Mouse (Mus musculus) embryonic facial prominence, embryonic 13.5 days (tissue): Measurements from ENCODE around the gene S100a4. TPM values are rescaled to one million over a fixed set of nuclear protein-coding genes. Genes with fewer than 3 reads are reported as not detected.

Experiments
- ATAC-seq: fragments of 200-750 bp; cut with Nextera tagmentation; 2 replicates; pipeline ENCODE4 v1.8.0; 2017; ENCODE audit warnings: low read depth; ENCODE audit not compliant: insufficient number of reproducible peaks, insufficient read depth, low FRiP score, low TSS enrichment
- H3K27ac ChIP-seq: fragments of 300-500 bp; sonication (generic); 2 replicates; pipeline ENCODE4 v1.5.1; 2015; ENCODE audit warnings: moderate library complexity, mild to moderate bottlenecking, inconsistent platforms
- H3K27me3 ChIP-seq: fragments of 300-500 bp; sonication (generic); 2 replicates; pipeline ENCODE4 v1.6.1; 2015; ENCODE audit warnings: mild to moderate bottlenecking, inconsistent platforms
- H3K36me3 ChIP-seq: fragments of 300-500 bp; sonication (generic); 2 replicates; pipeline ENCODE4 v1.6.1; 2015; ENCODE audit warnings: mild to moderate bottlenecking, inconsistent platforms
- H3K4me1 ChIP-seq: fragments of 300-500 bp; sonication (generic); 2 replicates; pipeline ENCODE4 v1.6.1; 2015; ENCODE audit warnings: inconsistent platforms
- H3K4me2 ChIP-seq: fragments of 300-500 bp; sonication (generic); 2 replicates; pipeline ENCODE4 v1.6.1; 2015; ENCODE audit warnings: moderate library complexity, mild to moderate bottlenecking, inconsistent platforms
- H3K4me3 ChIP-seq: fragments of 300-500 bp; sonication (generic); 2 replicates; pipeline ENCODE4 v1.5.1; 2015; ENCODE audit warnings: mild to moderate bottlenecking, inconsistent platforms
- H3K9ac ChIP-seq: fragments of 300-500 bp; sonication (generic); 2 replicates; pipeline ENCODE4 v1.6.1; 2015; ENCODE audit warnings: mild to moderate bottlenecking, inconsistent platforms
- H3K9me3 ChIP-seq: fragments of 300-500 bp; sonication (generic); 2 replicates; pipeline ENCODE4 v1.6.1; 2016; ENCODE audit warnings: inconsistent platforms
- WGBS: fragments of 180-500 bp; shearing (Covaris S2); methylation state at CpG from one replicate; pipeline ENCODE4 v1.1.7; 2015; ENCODE audit warnings: mixed read lengths; 5-methylcytosine and 5-hydroxymethylcytosine counted together
- polyA plus RNA-seq: library from polyadenylated mRNA; unstranded; fragments of >200 nt; fragmentation: Nextera tagmentation; extraction: Ambion mirVana; gene quantifications from 2 replicates; pipeline ENCODE4 v1.2.1, GENCODE M21; 2015

Gene S100a4
- polyA plus RNA-seq, 1 experiment from 2014 or later: 19.2 TPM

GRCm38 (mm10) chr3:90627366-90627765 lies 23.8 kb downstream of the S100a4 start:
- H3K9me3 ChIP-seq: no peaks in the 10 kb centered on the region
- WGBS: 89% methylated on average over 5 of the region's 5 CpGs
- no peak overlapping the region for H3K4me2 ChIP-seq
- no peaks in the 10 kb centered on the region for H3K27me3 ChIP-seq
- no peak overlapping the region for H3K4me3 ChIP-seq
- H3K36me3 ChIP-seq: no peaks in the 10 kb centered on the region
- ATAC-seq: no peak
- no peak overlapping the region for H3K9ac ChIP-seq
- H3K4me1 ChIP-seq: peaks cover 16% of the 10 kb centered on the region
- H3K27ac ChIP-seq: no peak overlapping the region

GRCm38 (mm10) chr3:90627807-90628206 lies 24.2 kb downstream of the S100a4 start:
- Histone ChIP-seq H3K4me2 (no peak overlapping the region), H3K36me3 (no peaks in the 10 kb centered on the region), H3K4me1 (peaks cover 16% of the 10 kb centered on the region), H3K9ac (no peak overlapping the region), H3K27ac (no peak overlapping the region), H3K27me3 (no peaks in the 10 kb centered on the region), H3K4me3 (no peak overlapping the region), H3K9me3 (no peaks in the 10 kb centered on the region)
- ATAC-seq: no peak
- WGBS: 60% methylated on average over 4 of the region's 4 CpGs

GRCm38 (mm10) chr3:90629298-90629697 lies 25.7 kb downstream of the S100a4 start:
- no peak for ATAC-seq
- H3K27me3 ChIP-seq: 0 out of 2 replicates have a peak, but pooled peaks cover 3% of the 10 kb centered on the region

GRCm38 (mm10) chr3:90631984-90632383 lies 28.4 kb downstream of the S100a4 start:
- ATAC-seq: no peak
- no peak overlapping the region for H3K4me2 ChIP-seq
- H3K9ac ChIP-seq: no peak overlapping the region
- H3K4me3 ChIP-seq: no peak overlapping the region
- WGBS: 77% methylated on average over 2 of the region's 2 CpGs
- 0 out of 2 replicates have a peak, but pooled peaks cover 3% of the 10 kb centered on the region for H3K27me3 ChIP-seq
- no peaks in the 10 kb centered on the region for H3K36me3 ChIP-seq
- no peak overlapping the region for H3K27ac ChIP-seq
- no peaks in the 10 kb centered on the region for H3K4me1 ChIP-seq
- H3K9me3 ChIP-seq: no peaks in the 10 kb centered on the region

More at GRCm38 (mm10) chr3:90629298-90629697, 25.7 kb downstream of the S100a4 start:
- H3K4me1 ChIP-seq: peaks cover 3% of the 10 kb centered on the region
- H3K4me3 ChIP-seq: no peak overlapping the region
- H3K36me3 ChIP-seq: no peaks in the 10 kb centered on the region
- H3K9ac ChIP-seq: no peak overlapping the region
- 80% methylated on average over 2 of the region's 2 CpGs for WGBS
- no peak overlapping the region for H3K4me2 ChIP-seq
- H3K27ac ChIP-seq: no peak overlapping the region
- no peaks in the 10 kb centered on the region for H3K9me3 ChIP-seq

GRCm38 (mm10) chr3:90638511-90639275 lies 35.1 kb downstream of the S100a4 start:
- 53% methylated on average over 1 of the region's 1 CpGs for WGBS
- H3K27ac ChIP-seq: no peak overlapping the region
- 0 out of 2 replicates have a peak, but pooled peaks cover under 1% of the 10 kb centered on the region for H3K27me3 ChIP-seq
- no peaks in the 10 kb centered on the region for H3K9me3 ChIP-seq
- no peak overlapping the region for H3K4me2 ChIP-seq
- H3K9ac ChIP-seq: no peak overlapping the region
- H3K4me3 ChIP-seq: no peak overlapping the region
- ATAC-seq: no peak
- H3K36me3 ChIP-seq: no peaks in the 10 kb centered on the region
- no peaks in the 10 kb centered on the region for H3K4me1 ChIP-seq

GRCm38 (mm10) chr3:90639511-90640154 lies 36.1 kb downstream of the S100a4 start:
- Histone ChIP-seq H3K4me3 (no peak overlapping the region), H3K27ac (no peak overlapping the region), H3K4me1 (no peaks in the 10 kb centered on the region), H3K27me3 (no peaks in the 10 kb centered on the region), H3K9ac (no peak overlapping the region), H3K4me2 (no peak overlapping the region), H3K9me3 (no peaks in the 10 kb centered on the region), H3K36me3 (no peaks in the 10 kb centered on the region)
- 48% methylated on average over 7 of the region's 7 CpGs for WGBS
- ATAC-seq: no peak

- no peaks in the 10 kb centered on the region for H3K36me3 ChIP-seq
- no peaks in the 10 kb centered on the region for H3K9me3 ChIP-seq
- H3K4me1 ChIP-seq: no peaks in the 10 kb centered on the region
- H3K4me2 ChIP-seq: no peak overlapping the region
- H3K27ac ChIP-seq: no peak overlapping the region
- H3K4me3 ChIP-seq: no peak overlapping the region
- no peak for ATAC-seq
- H3K9ac ChIP-seq: no peak overlapping the region
- H3K27me3 ChIP-seq: no peaks in the 10 kb centered on the region
- 85% methylated on average over 7 of the region's 7 CpGs for WGBS
Measured at GRCm38 (mm10) chr3:90640981-90641380, 37.4 kb downstream of the S100a4 start.

- H3K4me2 ChIP-seq: no peak overlapping the region
- H3K27ac ChIP-seq: no peak overlapping the region
- no peaks in the 10 kb centered on the region for H3K27me3 ChIP-seq
- H3K36me3 ChIP-seq: no peaks in the 10 kb centered on the region
- WGBS: 48% methylated on average over 3 of the region's 3 CpGs
- no peaks in the 10 kb centered on the region for H3K9me3 ChIP-seq
- no peak overlapping the region for H3K4me3 ChIP-seq
- H3K9ac ChIP-seq: no peak overlapping the region
- H3K4me1 ChIP-seq: no peaks in the 10 kb centered on the region
- no peak for ATAC-seq
Measured at GRCm38 (mm10) chr3:90644220-90644619, 40.6 kb downstream of the S100a4 start.

- H3K4me1 ChIP-seq: no peaks in the 10 kb centered on the region
- no peaks in the 10 kb centered on the region for H3K27me3 ChIP-seq
- no peak overlapping the region for H3K9ac ChIP-seq
- no peak overlapping the region for H3K4me2 ChIP-seq
- H3K36me3 ChIP-seq: no peaks in the 10 kb centered on the region
- H3K9me3 ChIP-seq: no peaks in the 10 kb centered on the region
- ATAC-seq: no peak
- WGBS: 77% methylated on average over 1 of the region's 1 CpGs
- H3K4me3 ChIP-seq: no peak overlapping the region
- H3K27ac ChIP-seq: no peak overlapping the region
Measured at GRCm38 (mm10) chr3:90647291-90647690, 43.7 kb downstream of the S100a4 start.

GRCm38 (mm10) chr3:90648981-90649380 lies 45.4 kb downstream of the S100a4 start:
- no peak for ATAC-seq
- Histone ChIP-seq H3K4me2 (no peak overlapping the region), H3K4me1 (no peaks in the 10 kb centered on the region), H3K27me3 (no peaks in the 10 kb centered on the region; the same call in 1 of the 2 replicates), H3K36me3 (no peaks in the 10 kb centered on the region), H3K9me3 (no peaks in the 10 kb centered on the region), H3K9ac (no peak overlapping the region), H3K4me3 (no peak overlapping the region), H3K27ac (no peak overlapping the region)

GRCm38 (mm10) chr3:90649832-90650231 lies 46.3 kb downstream of the S100a4 start:
- Histone ChIP-seq H3K4me1 (no peaks in the 10 kb centered on the region), H3K36me3 (no peaks in the 10 kb centered on the region), H3K9me3 (no peaks in the 10 kb centered on the region), H3K27me3 (no peaks in the 10 kb centered on the region; the same call in 1 of the 2 replicates), H3K27ac (no peak overlapping the region), H3K4me3 (no peak overlapping the region), H3K9ac (no peak overlapping the region), H3K4me2 (no peak overlapping the region)
- WGBS: 92% methylated on average over 2 of the region's 2 CpGs
- ATAC-seq: no peak
